Mouse (Mus musculus): ENCODE measurements at regions not wholly inside any gene's neighbourhood (a gene's known extent, or its start where the extent isn't known, plus 50 kb on each side); places are given as distances from the start of the nearest gene placed in this dataset.

- Histone ChIP-seq H3K9me3 (ENCODE audit: low read length) (no peaks in the 10 kb centered on the region), H3K27ac (ENCODE audit: low read depth) (peak overlapping the region; percentile 74), H3K4me2 (ENCODE audit: low read depth, low read length) (no peak overlapping the region), H3K27me3 (ENCODE audit: insufficient read depth, low read length) (no peaks in the 10 kb centered on the region), H3K36me3 (replicated peaks; ENCODE audit: insufficient read depth, low read length) (no peaks in the 10 kb centered on the region), H3K4me3 (ENCODE audit: low read depth, low read length) (no peak overlapping the region), H3K9ac (replicated peaks) (no peak overlapping the region), H3K4me1 (ENCODE audit: insufficient read depth) (peaks cover 7% of the 10 kb centered on the region; the same call in 1 of the 2 replicates)
- TF ChIP-seq CTCF (IDR thresholded peaks at IDR 0.05; ENCODE audit: low read depth) (no peak), EP300 (IDR thresholded peaks at IDR 0.05; ENCODE audit: low read depth) (no peak)
- 61% methylated on average over 7 of the region's 7 CpGs for WGBS (ENCODE audit: insufficient replicate concordance)
- DNase-seq = peak; percentile 29
- peak; percentile 98 for ATAC-seq
These were observed 846.7 kb downstream of the Synb start for GRCm38 (mm10) chr14:68447240-68447923.

DNA sequence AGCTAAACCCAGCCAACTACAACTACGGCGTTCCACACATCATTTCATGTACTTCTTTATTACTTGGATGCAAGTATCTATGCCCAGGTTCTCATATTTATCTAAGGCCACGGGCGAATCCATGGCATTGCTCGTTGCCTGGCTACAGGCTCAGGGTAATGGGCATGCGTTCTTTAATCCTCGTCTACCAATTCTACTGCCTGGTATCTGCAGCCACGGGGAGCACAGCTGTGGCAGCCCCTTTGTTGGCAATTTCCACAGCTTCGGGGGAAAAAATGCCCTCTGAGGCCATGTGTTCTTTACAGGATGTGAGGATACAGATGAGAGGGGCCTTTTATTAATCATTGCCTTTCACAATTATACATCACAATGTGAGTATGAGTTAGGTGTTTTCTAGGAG is 860.8 kb downstream of the Synb start:
- Histone ChIP-seq H3K4me3 (ENCODE audit: low read depth, low read length) (no peak overlapping the region), H3K9me3 (ENCODE audit: low read length) (no peaks in the 10 kb centered on the region), H3K36me3 (replicated peaks; ENCODE audit: insufficient read depth, low read length) (no peaks in the 10 kb centered on the region), H3K4me2 (ENCODE audit: low read depth, low read length) (no peak overlapping the region), H3K4me1 (ENCODE audit: insufficient read depth) (no peaks in the 10 kb centered on the region), H3K27ac (ENCODE audit: low read depth) (no peak overlapping the region), H3K27me3 (ENCODE audit: insufficient read depth, low read length) (no peaks in the 10 kb centered on the region), H3K9ac (replicated peaks) (no peak overlapping the region)
- ATAC-seq (no peak), DNase-seq (no peak)
- TF ChIP-seq CTCF (IDR thresholded peaks at IDR 0.05; ENCODE audit: low read depth) = no peak
- TF ChIP-seq EP300 (IDR thresholded peaks at IDR 0.05; ENCODE audit: low read depth) = no peak
- 84% methylated on average over 9 of the region's 9 CpGs for WGBS (ENCODE audit: insufficient replicate concordance)

GRCm38 (mm10) chr14:68432111-68432510 is 862.0 kb downstream of the Synb start:
- H3K27ac ChIP-seq (ENCODE audit: low read depth) = no peak overlapping the region
- DNase-seq = no peak
- H3K9me3 ChIP-seq (ENCODE audit: low read length) = no peaks in the 10 kb centered on the region
- no peaks in the 10 kb centered on the region for H3K36me3 ChIP-seq (replicated peaks; ENCODE audit: insufficient read depth, low read length)
- no peaks in the 10 kb centered on the region for H3K27me3 ChIP-seq (ENCODE audit: insufficient read depth, low read length)
- H3K9ac ChIP-seq (replicated peaks) = no peak overlapping the region
- no peak overlapping the region for H3K4me2 ChIP-seq (ENCODE audit: low read depth, low read length)
- TF ChIP-seq EP300 (IDR thresholded peaks at IDR 0.05; ENCODE audit: low read depth) (no peak), CTCF (IDR thresholded peaks at IDR 0.05; ENCODE audit: low read depth) (no peak)
- H3K4me3 ChIP-seq (ENCODE audit: low read depth, low read length) = no peak overlapping the region
- ATAC-seq = no peak
- 63% methylated on average over 2 of the region's 2 CpGs for WGBS (ENCODE audit: insufficient replicate concordance)
- no peaks in the 10 kb centered on the region for H3K4me1 ChIP-seq (ENCODE audit: insufficient read depth)

DNA sequence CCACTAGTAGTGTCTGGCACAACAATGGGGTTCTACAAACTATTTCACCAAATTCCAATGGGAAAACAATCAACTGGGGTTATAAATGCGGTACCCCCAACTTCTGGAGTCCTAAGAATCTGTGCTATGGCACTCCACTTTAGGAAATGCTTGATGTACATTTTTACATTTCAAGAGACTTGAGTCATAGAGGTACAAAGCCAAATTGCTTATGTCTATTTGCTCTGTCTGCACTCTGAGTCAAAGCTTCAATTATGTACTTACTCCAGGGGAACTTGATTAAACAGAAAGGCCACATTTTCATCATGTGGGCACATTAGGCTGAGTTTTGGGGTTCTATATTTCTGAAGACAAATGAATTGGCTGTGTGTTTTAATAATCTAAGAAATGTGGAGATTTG is 866.9 kb downstream of the Synb start:
- no peak overlapping the region for H3K9ac ChIP-seq (replicated peaks)
- H3K27me3 ChIP-seq (ENCODE audit: insufficient read depth, low read length) = no peaks in the 10 kb centered on the region
- H3K36me3 ChIP-seq (replicated peaks; ENCODE audit: insufficient read depth, low read length) = no peaks in the 10 kb centered on the region
- ATAC-seq = no peak
- WGBS (ENCODE audit: insufficient replicate concordance) = 71% methylated on average over 1 of the region's 1 CpGs
- no peaks in the 10 kb centered on the region for H3K4me1 ChIP-seq (ENCODE audit: insufficient read depth)
- H3K9me3 ChIP-seq (ENCODE audit: low read length) = no peaks in the 10 kb centered on the region
- DNase-seq = no peak
- no peak for TF ChIP-seq CTCF (IDR thresholded peaks at IDR 0.05; ENCODE audit: low read depth)
- no peak for TF ChIP-seq EP300 (IDR thresholded peaks at IDR 0.05; ENCODE audit: low read depth)
- H3K4me3 ChIP-seq (ENCODE audit: low read depth, low read length) = no peak overlapping the region
- H3K27ac ChIP-seq (ENCODE audit: low read depth) = no peak overlapping the region
- no peak overlapping the region for H3K4me2 ChIP-seq (ENCODE audit: low read depth, low read length)

DNA sequence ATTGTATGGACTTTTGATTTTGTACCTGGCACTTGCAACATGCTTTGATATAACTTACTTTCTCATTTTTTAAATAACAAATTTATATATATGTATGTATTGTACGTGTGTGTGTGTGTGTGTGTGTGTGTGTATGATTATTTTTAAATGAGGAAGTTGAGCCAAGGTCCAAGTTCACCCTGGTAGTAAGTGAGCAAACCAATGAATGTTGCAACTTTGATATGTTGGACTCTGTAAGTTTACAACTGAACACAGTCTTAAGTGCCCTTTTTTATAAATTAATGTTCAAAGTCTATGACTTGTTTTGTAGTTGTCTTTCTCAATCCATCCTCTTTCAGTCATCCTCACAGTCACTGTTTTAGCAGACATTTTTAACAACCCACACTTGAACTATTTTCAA is 901.7 kb downstream of the Synb start:
- 43% methylated on average over 1 of the region's 1 CpGs for WGBS (ENCODE audit: insufficient replicate concordance)
- Histone ChIP-seq H3K27me3 (ENCODE audit: insufficient read depth, low read length) (no peaks in the 10 kb centered on the region), H3K4me1 (ENCODE audit: insufficient read depth) (no peaks in the 10 kb centered on the region), H3K4me2 (ENCODE audit: low read depth, low read length) (no peak overlapping the region), H3K27ac (ENCODE audit: low read depth) (no peak overlapping the region), H3K36me3 (replicated peaks; ENCODE audit: insufficient read depth, low read length) (no peaks in the 10 kb centered on the region), H3K9ac (replicated peaks) (no peak overlapping the region), H3K9me3 (ENCODE audit: low read length) (no peaks in the 10 kb centered on the region), H3K4me3 (ENCODE audit: low read depth, low read length) (no peak overlapping the region)
- DNase-seq (no peak), ATAC-seq (no peak)
- no peak for TF ChIP-seq EP300 (IDR thresholded peaks at IDR 0.05; ENCODE audit: low read depth)
- no peak for TF ChIP-seq CTCF (IDR thresholded peaks at IDR 0.05; ENCODE audit: low read depth)

GRCm38 (mm10) chr14:68391875-68392274 is 902.2 kb downstream of the Synb start:
- no peaks in the 10 kb centered on the region for H3K4me1 ChIP-seq (ENCODE audit: insufficient read depth)
- no peak for DNase-seq
- H3K27ac ChIP-seq (ENCODE audit: low read depth) = no peak overlapping the region
- H3K36me3 ChIP-seq (replicated peaks; ENCODE audit: insufficient read depth, low read length) = no peaks in the 10 kb centered on the region
- WGBS (ENCODE audit: insufficient replicate concordance) = 63% methylated on average over 3 of the region's 3 CpGs
- H3K27me3 ChIP-seq (ENCODE audit: insufficient read depth, low read length) = no peaks in the 10 kb centered on the region
- no peak overlapping the region for H3K4me2 ChIP-seq (ENCODE audit: low read depth, low read length)
- no peaks in the 10 kb centered on the region for H3K9me3 ChIP-seq (ENCODE audit: low read length)
- ATAC-seq = no peak
- no peak overlapping the region for H3K4me3 ChIP-seq (ENCODE audit: low read depth, low read length)
- no peak overlapping the region for H3K9ac ChIP-seq (replicated peaks)
- TF ChIP-seq CTCF (IDR thresholded peaks at IDR 0.05; ENCODE audit: low read depth) = no peak
- TF ChIP-seq EP300 (IDR thresholded peaks at IDR 0.05; ENCODE audit: low read depth) = no peak
